Mouse (Mus musculus): Measurements from ENCODE around the gene Apol7b. TPM values are rescaled to one million over a fixed set of nuclear protein-coding genes. Genes with fewer than 3 reads are reported as not detected.
"Not testable (repeated sequence)": the region's sequence is repeated elsewhere in the genome, so short reads cannot be mapped to it uniquely, and the experiment has no call there.

Gene Apol7b
- polyA plus RNA-seq, 1 experiment from 2014 or later: not detected

- H3K4me2 ChIP-seq (ENCODE audit: low read length); H3K4me1 ChIP-seq (ENCODE audit: control insufficient read depth, insufficient read depth, low read depth, low read length); H3K36me3 ChIP-seq (ENCODE audit: control insufficient read depth, insufficient read depth, low read length); H3K27ac ChIP-seq (ENCODE audit: low read depth, low read length); H3K27me3 ChIP-seq (replicated peaks; ENCODE audit: control insufficient read depth, insufficient read depth, low read length); H3K4me3 ChIP-seq (ENCODE audit: low read length); ATAC-seq; H3K9me3 ChIP-seq (ENCODE audit: control insufficient read depth, low read length); H3K9ac ChIP-seq (ENCODE audit: low read depth, low read length): not testable (repeated sequence)
- 64% methylated on average over 8 of the region's 10 CpGs for WGBS
Observed at GRCm38 (mm10) chr15:77428690-77429448, 18.4 kb downstream of the Apol7b start.

- not testable (repeated sequence) for H3K4me1 ChIP-seq (ENCODE audit: control insufficient read depth, insufficient read depth, low read depth, low read length); ATAC-seq; H3K9ac ChIP-seq (ENCODE audit: low read depth, low read length); H3K9me3 ChIP-seq (ENCODE audit: control insufficient read depth, low read length); H3K27ac ChIP-seq (ENCODE audit: low read depth, low read length); H3K4me3 ChIP-seq (ENCODE audit: low read length); H3K27me3 ChIP-seq (replicated peaks; ENCODE audit: control insufficient read depth, insufficient read depth, low read length); H3K36me3 ChIP-seq (ENCODE audit: control insufficient read depth, insufficient read depth, low read length); H3K4me2 ChIP-seq (ENCODE audit: low read length)
- 93% methylated on average over 3 of the region's 7 CpGs for WGBS
Observed at GRCm38 (mm10) chr15:77422925-77423324, 24.4 kb downstream of the Apol7b start.

GRCm38 (mm10) chr15:77419657-77420056, 27.6 kb downstream of the Apol7b start:
- no CpG with 5 or more reads among the region's 3 CpGs for WGBS
- not testable (repeated sequence) for H3K9ac ChIP-seq (ENCODE audit: low read depth, low read length); H3K36me3 ChIP-seq (ENCODE audit: control insufficient read depth, insufficient read depth, low read length)

GRCm38 (mm10) chr15:77416655-77417333, 30.5 kb downstream of the Apol7b start:
- not testable (repeated sequence) for H3K27me3 ChIP-seq (replicated peaks; ENCODE audit: control insufficient read depth, insufficient read depth, low read length); H3K4me2 ChIP-seq (ENCODE audit: low read length); H3K9ac ChIP-seq (ENCODE audit: low read depth, low read length); H3K9me3 ChIP-seq (ENCODE audit: control insufficient read depth, low read length); H3K36me3 ChIP-seq (ENCODE audit: control insufficient read depth, insufficient read depth, low read length); H3K4me3 ChIP-seq (ENCODE audit: low read length); H3K27ac ChIP-seq (ENCODE audit: low read depth, low read length); H3K4me1 ChIP-seq (ENCODE audit: control insufficient read depth, insufficient read depth, low read depth, low read length)
- WGBS: 21% methylated on average over 2 of the region's 10 CpGs
- peak; percentile 45; the same call in 1 of the 2 replicates for ATAC-seq

More at GRCm38 (mm10) chr15:77419657-77420056, 27.6 kb downstream of the Apol7b start:
- not testable (repeated sequence) for ATAC-seq; H3K4me1 ChIP-seq (ENCODE audit: control insufficient read depth, insufficient read depth, low read depth, low read length); H3K27me3 ChIP-seq (replicated peaks; ENCODE audit: control insufficient read depth, insufficient read depth, low read length); H3K4me3 ChIP-seq (ENCODE audit: low read length); H3K27ac ChIP-seq (ENCODE audit: low read depth, low read length); H3K4me2 ChIP-seq (ENCODE audit: low read length); H3K9me3 ChIP-seq (ENCODE audit: control insufficient read depth, low read length)

- not testable (repeated sequence) for H3K27me3 ChIP-seq (replicated peaks; ENCODE audit: control insufficient read depth, insufficient read depth, low read length); H3K4me2 ChIP-seq (ENCODE audit: low read length); H3K27ac ChIP-seq (ENCODE audit: low read depth, low read length); ATAC-seq; H3K36me3 ChIP-seq (ENCODE audit: control insufficient read depth, insufficient read depth, low read length); H3K9me3 ChIP-seq (ENCODE audit: control insufficient read depth, low read length); H3K4me1 ChIP-seq (ENCODE audit: control insufficient read depth, insufficient read depth, low read depth, low read length); H3K4me3 ChIP-seq (ENCODE audit: low read length); H3K9ac ChIP-seq (ENCODE audit: low read depth, low read length)
- 72% methylated on average over 2 of the region's 2 CpGs for WGBS
Observed at GRCm38 (mm10) chr15:77415653-77416052, 31.6 kb downstream of the Apol7b start.

GRCm38 (mm10) chr15:77412695-77413094, 34.6 kb downstream of the Apol7b start:
- not testable (repeated sequence) for H3K9ac ChIP-seq (ENCODE audit: low read depth, low read length); H3K27ac ChIP-seq (ENCODE audit: low read depth, low read length); H3K27me3 ChIP-seq (replicated peaks; ENCODE audit: control insufficient read depth, insufficient read depth, low read length); H3K9me3 ChIP-seq (ENCODE audit: control insufficient read depth, low read length); H3K4me3 ChIP-seq (ENCODE audit: low read length); H3K4me1 ChIP-seq (ENCODE audit: control insufficient read depth, insufficient read depth, low read depth, low read length); ATAC-seq; H3K36me3 ChIP-seq (ENCODE audit: control insufficient read depth, insufficient read depth, low read length); H3K4me2 ChIP-seq (ENCODE audit: low read length)
- 44% methylated on average over 4 of the region's 4 CpGs for WGBS

- not testable (repeated sequence) for H3K27ac ChIP-seq (ENCODE audit: low read depth, low read length); H3K4me3 ChIP-seq (ENCODE audit: low read length); H3K36me3 ChIP-seq (ENCODE audit: control insufficient read depth, insufficient read depth, low read length); H3K4me1 ChIP-seq (ENCODE audit: control insufficient read depth, insufficient read depth, low read depth, low read length); ATAC-seq; H3K27me3 ChIP-seq (replicated peaks; ENCODE audit: control insufficient read depth, insufficient read depth, low read length); H3K9ac ChIP-seq (ENCODE audit: low read depth, low read length); H3K4me2 ChIP-seq (ENCODE audit: low read length); H3K9me3 ChIP-seq (ENCODE audit: control insufficient read depth, low read length)
- no CpG with 5 or more reads among the region's 4 CpGs for WGBS
Observed at GRCm38 (mm10) chr15:77411035-77411434, 36.3 kb downstream of the Apol7b start, which contains the start of gene Apol9a. Apol9a (minus strand) TSS chr15:77411135.

GRCm38 (mm10) chr15:77406370-77406769, 40.9 kb downstream of the Apol7b start:
- H3K9ac ChIP-seq (ENCODE audit: low read depth, low read length); H3K9me3 ChIP-seq (ENCODE audit: control insufficient read depth, low read length); H3K27me3 ChIP-seq (replicated peaks; ENCODE audit: control insufficient read depth, insufficient read depth, low read length); H3K4me1 ChIP-seq (ENCODE audit: control insufficient read depth, insufficient read depth, low read depth, low read length); H3K4me2 ChIP-seq (ENCODE audit: low read length); ATAC-seq; H3K27ac ChIP-seq (ENCODE audit: low read depth, low read length); H3K4me3 ChIP-seq (ENCODE audit: low read length); H3K36me3 ChIP-seq (ENCODE audit: control insufficient read depth, insufficient read depth, low read length): not testable (repeated sequence)
- WGBS: 73% methylated on average over 10 of the region's 10 CpGs

- H3K27ac ChIP-seq (ENCODE audit: low read depth, low read length); H3K4me3 ChIP-seq (ENCODE audit: low read length); H3K4me1 ChIP-seq (ENCODE audit: control insufficient read depth, insufficient read depth, low read depth, low read length); ATAC-seq; H3K36me3 ChIP-seq (ENCODE audit: control insufficient read depth, insufficient read depth, low read length); H3K9me3 ChIP-seq (ENCODE audit: control insufficient read depth, low read length); H3K9ac ChIP-seq (ENCODE audit: low read depth, low read length); H3K4me2 ChIP-seq (ENCODE audit: low read length); H3K27me3 ChIP-seq (replicated peaks; ENCODE audit: control insufficient read depth, insufficient read depth, low read length): not testable (repeated sequence)
- WGBS: 64% methylated on average over 9 of the region's 9 CpGs
Observed at GRCm38 (mm10) chr15:77399027-77399426, 48.3 kb downstream of the Apol7b start, which contains the start of gene Apol7a. Apol7a (minus strand) TSS chr15:77399110.
